Mouse (Mus musculus) MEL-GATA-1-ER (cell line): ENCODE results near the gene Ube2z.

Experiments
- DNase-seq: peaks from one replicate; pipeline ENCODE4 v3.0.0-alpha.2; 2012; ENCODE audit warnings: low read depth; ENCODE audit errors: extremely low read depth

The Ube2z gene

GRCm38 (mm10) chr11:96064521-96065214 lies 520 bp downstream of the Ube2z start:
- DNase-seq = peak; percentile 44

GRCm38 (mm10) chr11:96058309-96058708 lies 6.9 kb downstream of the Ube2z start:
- DNase-seq = no peak

GRCm38 (mm10) chr11:96050854-96051253 lies 14.3 kb downstream of the Ube2z start:
- DNase-seq = no peak

GRCm38 (mm10) chr11:96049939-96050338 lies 15.2 kb downstream of the Ube2z start:
- no peak for DNase-seq

GRCm38 (mm10) chr11:96047469-96048373 lies 17.5 kb downstream of the Ube2z start:
- DNase-seq = no peak

GRCm38 (mm10) chr11:96046793-96047192 lies 18.4 kb downstream of the Ube2z start:
- DNase-seq = no peak

- no peak for DNase-seq
Observed at GRCm38 (mm10) chr11:96046028-96046427, 19.2 kb downstream of the Ube2z start.

GRCm38 (mm10) chr11:96044803-96045567 lies 20.2 kb downstream of the Ube2z start:
- no peak for DNase-seq

- DNase-seq = no peak
Observed at GRCm38 (mm10) chr11:96038560-96038959, 26.6 kb downstream of the Ube2z start.

GRCm38 (mm10) chr11:96037499-96037898 lies 27.7 kb downstream of the Ube2z start:
- DNase-seq = no peak

- no peak for DNase-seq
Observed at GRCm38 (mm10) chr11:96035133-96035532, 30.1 kb downstream of the Ube2z start.

GRCm38 (mm10) chr11:96034596-96035052 lies 30.6 kb downstream of the Ube2z start, which contains the start of gene Snf8:
TSS of gene Snf8 (plus strand) at chr11:96034885.
- DNase-seq = peak; percentile 90

- no peak for DNase-seq
Observed at GRCm38 (mm10) chr11:96034116-96034515, 31.1 kb downstream of the Ube2z start.

GRCm38 (mm10) chr11:96033264-96033663 lies 31.9 kb downstream of the Ube2z start:
- DNase-seq = peak; percentile 57

GRCm38 (mm10) chr11:96031701-96032100 lies 33.5 kb downstream of the Ube2z start:
- DNase-seq = no peak

GRCm38 (mm10) chr11:96030571-96030970 lies 34.6 kb downstream of the Ube2z start:
- DNase-seq = no peak

- peak; percentile 39 for DNase-seq
Observed at GRCm38 (mm10) chr11:96028130-96028529, 37.1 kb downstream of the Ube2z start.

- DNase-seq = no peak
Observed at GRCm38 (mm10) chr11:96020622-96021021, 44.6 kb downstream of the Ube2z start.

GRCm38 (mm10) chr11:96017941-96018351 lies 47.2 kb downstream of the Ube2z start:
- no peak for DNase-seq

GRCm38 (mm10) chr11:96015421-96015820 lies 49.8 kb downstream of the Ube2z start:
- no peak for DNase-seq

- no peak for DNase-seq
Observed at GRCm38 (mm10) chr11:96011982-96012381, 53.2 kb downstream of the Ube2z start.
